Mouse (Mus musculus) c-Kit-positive CD71-positive TER-119-negative erythroid progenitor cells, embryonic 14.5 days (primary cell): ENCODE data around the gene Map3k1.

Experiments used
- DNase-seq: peaks from one replicate; pipeline ENCODE4 v3.0.0-alpha.2; 2013; ENCODE audit warnings: low read depth

Map3k1 gene

DNA sequence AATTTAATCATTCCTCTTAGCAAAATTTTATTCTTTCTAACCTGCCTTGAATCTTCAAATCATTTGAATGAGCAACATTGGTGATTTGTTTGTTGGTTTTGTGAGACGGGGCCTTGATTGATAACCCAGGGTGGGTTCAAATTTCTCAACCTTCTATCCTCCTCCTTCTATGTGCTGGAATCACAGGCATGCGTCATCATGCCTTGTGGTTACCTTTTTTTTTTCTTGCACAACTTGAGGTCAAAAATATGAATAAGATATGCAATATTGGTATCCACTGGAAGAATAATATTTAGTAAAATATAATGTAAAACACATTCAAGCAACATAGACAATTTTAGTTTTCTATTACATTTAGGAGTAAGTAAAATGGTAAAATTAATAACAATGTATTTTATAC lies 3.9 kb upstream of the Map3k1 start:
- no peak for DNase-seq

DNA sequence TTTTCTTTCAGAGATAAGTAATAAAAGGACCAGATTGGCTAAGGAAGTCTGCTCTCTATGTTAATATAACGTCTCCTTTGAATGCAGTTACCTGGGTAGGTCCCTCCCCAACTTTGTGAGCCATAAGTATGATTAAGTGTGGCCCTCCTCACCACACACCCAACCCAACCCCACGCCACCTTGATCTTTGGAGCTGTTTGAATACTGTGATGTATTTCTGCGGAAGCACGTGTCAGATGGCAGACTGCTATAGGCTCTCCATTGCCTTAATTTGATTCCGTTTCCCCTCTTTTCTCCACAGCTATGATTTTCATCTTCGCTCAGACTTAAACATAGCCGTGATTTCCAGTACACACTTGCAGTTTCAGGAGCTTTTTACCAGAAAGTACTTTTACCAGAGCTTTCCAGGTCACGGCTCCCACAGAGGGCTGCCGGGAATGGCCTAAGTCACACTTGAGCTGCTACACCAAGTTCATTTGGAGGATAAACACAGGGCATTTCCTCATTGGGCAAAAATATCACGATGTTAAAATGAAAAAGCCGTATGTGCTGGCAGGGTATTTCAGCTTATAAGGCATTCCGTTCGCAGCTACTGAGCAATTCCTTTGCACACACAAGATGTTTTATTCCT lies 2.3 kb upstream of the Map3k1 start:
- no peak for DNase-seq

DNA sequence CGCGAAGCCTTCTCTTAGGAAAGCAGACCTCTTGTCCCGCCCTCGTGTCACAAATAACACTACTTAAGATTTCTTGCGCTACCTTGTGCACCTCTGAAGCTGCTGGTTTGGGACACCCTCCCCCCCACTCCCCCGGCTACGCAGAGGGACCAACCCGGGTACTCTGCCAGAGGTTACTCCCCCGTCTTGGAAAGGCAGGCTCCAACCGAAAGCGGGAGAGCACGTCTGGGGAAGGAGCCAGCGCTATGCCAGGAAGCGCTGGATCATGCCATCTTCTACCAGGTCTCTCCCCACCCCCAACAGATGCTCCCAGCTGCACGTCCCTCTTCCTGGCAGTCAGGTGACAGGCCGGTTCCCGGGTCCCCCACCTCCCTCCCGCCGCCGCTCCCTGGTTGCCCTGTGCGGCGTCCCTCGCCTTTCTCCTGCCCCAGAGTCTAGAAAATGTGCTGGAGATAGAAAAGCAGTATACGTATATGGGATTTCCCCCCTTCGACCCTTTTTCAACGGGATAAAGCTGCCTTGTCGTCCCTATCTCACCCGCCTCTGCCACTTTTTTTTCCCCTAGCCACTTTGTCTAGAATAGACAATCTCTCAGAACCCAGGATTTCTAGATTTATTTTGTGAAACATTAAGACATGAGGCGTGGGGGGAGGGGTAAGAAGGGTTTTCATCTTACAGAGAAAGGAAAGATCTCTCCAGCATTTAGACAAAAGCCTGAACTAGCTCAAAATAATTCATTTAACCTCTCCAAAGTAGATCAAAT lies 854 bp upstream of the Map3k1 start:
- no peak for DNase-seq

GRCm38 (mm10) chr13:111808387-111808636 lies 481 bp downstream of the Map3k1 start:
- no peak for DNase-seq

DNA sequence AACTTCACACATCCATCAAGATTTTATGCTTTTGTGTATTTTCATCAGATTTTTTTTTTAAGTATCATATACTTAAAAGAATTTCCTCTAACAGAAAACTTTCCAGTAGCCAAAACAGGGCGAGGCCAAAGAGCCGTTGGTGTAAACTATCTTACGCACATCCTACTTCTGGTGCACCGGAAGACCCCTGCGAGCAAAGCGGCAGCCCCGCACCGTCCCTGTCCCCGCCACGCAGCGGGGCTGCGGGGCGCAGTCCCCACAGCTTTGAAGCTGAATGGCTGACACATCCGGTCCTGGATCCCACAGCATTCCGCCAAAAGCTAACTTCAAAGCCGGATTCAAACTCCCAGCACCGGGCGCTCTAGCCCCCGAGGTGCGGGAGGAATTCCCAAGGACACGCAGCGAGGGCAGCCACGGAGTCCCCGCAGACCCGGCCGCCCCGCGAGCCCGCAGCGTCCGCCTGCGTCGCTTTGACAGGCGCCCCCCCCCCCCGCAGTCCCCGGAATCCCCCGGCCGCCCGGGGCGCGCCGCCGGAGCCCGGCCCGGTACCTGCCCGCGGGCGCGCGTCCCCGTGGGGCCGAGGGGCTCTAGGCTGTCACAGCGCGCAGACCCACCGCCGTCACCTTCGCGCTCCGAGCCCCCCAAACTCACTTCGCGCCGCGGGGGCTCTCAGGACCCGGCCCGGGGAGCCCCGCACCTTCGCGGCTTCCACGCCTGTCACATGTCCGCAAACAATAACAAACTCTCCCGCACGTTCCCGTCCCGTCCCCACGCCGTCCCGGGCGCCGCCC lies 1.0 kb downstream of the Map3k1 start:
- DNase-seq, result no peak

GRCm38 (mm10) chr13:111807105-111807595 lies 1.6 kb downstream of the Map3k1 start:
- DNase-seq, result no peak

GRCm38 (mm10) chr13:111805738-111806722 lies 2.8 kb downstream of the Map3k1 start:
- DNase-seq, result no peak

- DNase-seq, result no peak
These were observed 3.7 kb downstream of the Map3k1 start for GRCm38 (mm10) chr13:111804951-111805673.

DNA sequence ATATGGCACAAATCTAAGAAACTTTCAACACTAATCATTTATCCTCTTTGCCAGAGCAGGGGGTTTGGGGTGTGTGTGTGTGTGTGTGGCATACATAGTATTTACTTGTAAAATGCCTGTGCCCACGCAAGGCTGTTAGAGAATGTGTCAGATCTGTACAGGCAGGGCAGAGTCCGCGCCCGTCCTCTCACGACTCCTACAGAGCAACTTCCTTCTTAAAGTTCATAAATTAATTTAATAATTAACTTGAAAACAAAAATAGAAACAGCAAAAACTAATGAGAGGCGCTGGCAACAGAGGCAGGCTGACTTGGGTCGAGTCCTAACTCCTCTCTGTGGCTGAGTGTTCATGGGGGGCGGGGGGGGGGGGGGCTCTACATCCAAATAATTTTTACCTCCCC lies 4.6 kb downstream of the Map3k1 start:
- no peak for DNase-seq

GRCm38 (mm10) chr13:111803506-111803905 lies 5.3 kb downstream of the Map3k1 start:
- no peak for DNase-seq

- DNase-seq, result no peak
These were observed 5.9 kb downstream of the Map3k1 start for GRCm38 (mm10) chr13:111802900-111803299.

DNA sequence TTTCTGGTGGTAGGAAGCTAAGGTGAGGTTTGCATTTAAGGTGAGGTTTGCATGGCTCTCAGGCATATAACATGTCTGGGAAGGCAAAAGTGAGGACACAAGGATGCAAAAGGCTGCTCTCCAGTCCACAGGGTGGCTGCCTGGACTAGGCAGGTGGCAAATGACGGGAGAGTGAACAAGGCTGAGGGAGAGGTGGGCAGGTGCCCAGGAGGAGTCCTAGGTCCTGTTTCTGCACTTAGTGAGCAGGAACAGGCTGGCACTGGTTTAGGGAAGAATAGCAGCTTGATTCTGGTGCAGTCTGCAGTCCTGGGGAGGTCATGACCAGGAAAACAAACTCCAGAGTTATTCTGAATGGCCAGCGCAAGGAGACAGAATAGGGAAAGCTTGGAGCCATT lies 6.5 kb downstream of the Map3k1 start:
- DNase-seq, result no peak

DNA sequence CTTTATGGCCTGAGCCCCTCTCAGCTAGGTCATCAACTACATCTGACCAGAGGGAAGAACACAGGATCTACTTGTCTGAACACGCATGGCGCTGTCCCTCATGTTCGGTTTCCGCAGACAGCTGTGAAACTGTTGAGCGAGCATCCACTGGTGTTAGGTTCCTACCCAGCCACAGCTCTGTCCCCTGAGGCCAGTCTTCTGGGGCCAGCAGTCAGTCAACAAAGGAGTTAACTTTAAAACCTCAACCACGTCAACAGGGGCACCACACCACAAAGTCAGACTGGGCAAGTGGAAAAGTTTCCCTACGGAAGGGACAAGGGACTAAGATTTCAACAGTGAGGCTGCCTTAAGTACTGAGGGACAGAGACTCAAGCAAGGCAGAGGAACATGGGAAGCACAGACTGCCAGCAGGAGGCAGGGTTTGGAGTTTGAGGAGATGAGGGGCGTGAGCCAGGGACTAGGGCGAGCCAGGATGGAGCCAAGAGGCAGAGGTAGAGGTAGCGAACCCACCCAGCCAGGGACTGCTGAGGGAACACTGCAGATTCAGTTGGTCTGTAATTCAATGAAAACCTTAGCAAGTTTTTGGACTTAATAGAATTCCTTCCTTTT lies 7.0 kb downstream of the Map3k1 start:
- DNase-seq, result no peak

DNA sequence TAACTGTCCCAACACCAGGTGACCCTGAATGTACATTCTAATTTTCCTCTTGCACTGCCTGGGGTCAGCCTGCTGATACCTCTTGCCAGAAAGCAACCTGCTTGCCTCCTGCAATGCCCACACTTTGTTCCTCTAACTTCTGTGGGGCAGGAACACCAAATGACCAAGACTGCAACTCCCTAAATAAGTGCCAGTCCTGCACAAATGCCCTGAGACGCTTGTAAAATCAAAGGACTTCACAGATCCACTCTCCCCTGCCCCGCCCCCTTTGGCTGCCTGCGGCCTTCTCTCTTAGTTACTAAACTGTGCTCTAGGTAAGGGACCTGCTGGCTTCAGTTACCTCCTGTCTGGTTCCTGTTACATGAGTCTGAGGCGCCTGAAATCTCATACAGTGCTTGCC lies 7.9 kb downstream of the Map3k1 start:
- no peak for DNase-seq

DNA sequence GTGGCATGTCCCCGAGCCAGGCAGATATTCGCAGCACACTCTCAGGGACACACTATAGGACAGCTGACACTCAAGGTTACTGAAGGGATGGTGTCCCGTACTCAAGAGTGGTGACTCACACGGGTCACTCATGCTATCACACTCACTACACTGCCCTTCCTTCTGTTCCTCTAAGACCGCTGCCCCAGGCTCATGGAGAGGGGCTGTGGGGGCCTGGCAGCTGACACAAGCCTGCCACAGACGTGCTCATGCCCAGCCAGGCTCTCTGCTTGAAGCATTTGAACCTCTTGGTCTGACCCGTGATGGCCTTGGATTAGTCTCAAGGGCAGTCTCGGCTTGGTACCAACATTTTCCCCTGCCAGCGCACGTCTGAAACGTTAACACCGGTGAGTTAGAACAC lies 10.7 kb downstream of the Map3k1 start:
- DNase-seq, result no peak

GRCm38 (mm10) chr13:111797021-111797420 lies 11.8 kb downstream of the Map3k1 start:
- no peak for DNase-seq

GRCm38 (mm10) chr13:111796191-111796920 lies 12.4 kb downstream of the Map3k1 start:
- DNase-seq, result no peak

DNA sequence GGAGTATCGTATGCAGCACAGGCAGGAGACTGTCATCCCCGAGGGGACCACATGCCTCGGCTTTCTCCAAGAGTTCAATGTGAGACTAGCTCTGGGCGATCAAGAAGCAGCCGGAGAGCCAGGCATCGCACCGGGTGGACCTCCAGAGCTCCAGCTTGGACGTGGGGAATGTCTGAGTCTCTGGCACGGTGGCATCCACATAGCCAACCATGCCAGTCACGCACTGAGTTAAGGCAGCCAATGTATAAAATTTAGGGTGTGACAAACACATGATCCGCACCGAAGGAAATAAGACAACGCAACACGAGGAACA lies 15.9 kb downstream of the Map3k1 start:
- DNase-seq, result no peak

- DNase-seq, result no peak
These were observed 16.4 kb downstream of the Map3k1 start for GRCm38 (mm10) chr13:111792130-111792974.
